Mouse (Mus musculus): ENCODE data around the gene Rbm18. TPM values are rescaled to one million over a fixed set of nuclear protein-coding genes. Genes with fewer than 3 reads are reported as not detected.

Rbm18 gene
- polyA plus RNA-seq, 1 experiment from 2014 or later: 88.6 TPM

- WGBS: 86% methylated on average over 1 of the region's 1 CpGs
- H3K4me1 ChIP-seq: peaks cover 34% of the 10 kb centered on the region
Measured at GRCm38 (mm10) chr2:36085041-36085440, 51.5 kb downstream of the Rbm18 start.

DNA sequence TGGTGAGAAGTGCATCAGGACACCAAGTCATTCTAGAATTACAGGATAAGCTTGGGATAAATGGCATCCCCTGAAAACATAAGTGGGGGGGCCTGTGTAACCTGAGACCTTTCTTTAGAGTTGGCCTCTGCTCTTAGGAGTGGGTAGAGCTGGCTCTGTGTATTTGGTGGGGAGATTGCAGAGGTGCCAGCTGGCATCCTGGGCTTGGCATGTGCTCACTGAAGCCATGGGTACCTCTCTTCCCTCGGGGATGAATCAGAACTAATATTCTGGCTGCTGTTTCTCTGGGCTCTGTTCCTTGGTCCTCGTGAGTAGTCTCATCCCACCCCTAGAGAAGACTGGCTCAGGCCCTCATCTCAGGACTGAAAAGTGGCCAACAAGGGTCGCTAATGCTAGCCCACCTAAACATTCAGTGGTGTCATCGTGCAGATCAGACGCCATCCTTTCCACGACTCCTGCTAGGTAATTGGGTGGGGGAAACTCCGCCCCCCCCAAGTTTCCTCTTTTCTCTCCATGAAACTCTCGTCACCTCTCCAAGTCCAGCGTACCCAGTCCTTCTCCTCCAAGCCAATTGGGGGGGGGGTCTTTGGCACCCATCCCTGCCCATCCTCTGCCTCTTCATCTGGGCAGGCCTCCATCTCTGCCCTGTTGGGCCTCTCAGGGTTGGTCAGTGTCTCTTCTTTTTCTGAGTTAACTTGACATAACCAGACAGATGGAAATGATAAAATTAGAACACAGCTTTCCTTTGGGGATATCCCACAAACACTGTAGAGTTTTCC lies 53.6 kb downstream of the Rbm18 start:
- no peak for DNase-seq (ENCODE audit: low spot score)
- 81% methylated on average over 9 of the region's 9 CpGs for WGBS
- Histone ChIP-seq H3K9me3 (no peaks in the 10 kb centered on the region), H3K36me3 (replicated peaks) (peaks cover 31% of the 10 kb centered on the region), H3K4me3 (no peak overlapping the region), H3K27ac (replicated peaks) (no peak overlapping the region), H3K4me1 (peaks cover 47% of the 10 kb centered on the region), H3K27me3 (replicated peaks; ENCODE audit: low read depth, poor library complexity, severe bottlenecking) (peaks cover 50% of the 10 kb centered on the region)

More at GRCm38 (mm10) chr2:36085041-36085440, 51.5 kb downstream of the Rbm18 start:
- H3K9me3 ChIP-seq: no peaks in the 10 kb centered on the region
- no peak overlapping the region for H3K4me3 ChIP-seq
- peaks cover 31% of the 10 kb centered on the region for H3K36me3 ChIP-seq (replicated peaks)
- DNase-seq (ENCODE audit: low spot score): no peak
- peaks cover 59% of the 10 kb centered on the region for H3K27me3 ChIP-seq (replicated peaks; ENCODE audit: low read depth, poor library complexity, severe bottlenecking)
- no peak overlapping the region for H3K27ac ChIP-seq (replicated peaks)

- no peak overlapping the region for H3K4me3 ChIP-seq
- H3K36me3 ChIP-seq (replicated peaks): peaks cover 30% of the 10 kb centered on the region
- 0 out of 2 replicates have a peak overlapping the region, but pooled peaks have one; percentile 14 for H3K27ac ChIP-seq (replicated peaks)
- H3K27me3 ChIP-seq (replicated peaks; ENCODE audit: low read depth, poor library complexity, severe bottlenecking): peaks cover 43% of the 10 kb centered on the region
- WGBS: 22% methylated on average over 9 of the region's 9 CpGs
- no peak for DNase-seq (ENCODE audit: low spot score)
- no peaks in the 10 kb centered on the region for H3K9me3 ChIP-seq
- peaks cover 61% of the 10 kb centered on the region for H3K4me1 ChIP-seq
Measured at GRCm38 (mm10) chr2:36081446-36081845, 55.1 kb downstream of the Rbm18 start.

DNA sequence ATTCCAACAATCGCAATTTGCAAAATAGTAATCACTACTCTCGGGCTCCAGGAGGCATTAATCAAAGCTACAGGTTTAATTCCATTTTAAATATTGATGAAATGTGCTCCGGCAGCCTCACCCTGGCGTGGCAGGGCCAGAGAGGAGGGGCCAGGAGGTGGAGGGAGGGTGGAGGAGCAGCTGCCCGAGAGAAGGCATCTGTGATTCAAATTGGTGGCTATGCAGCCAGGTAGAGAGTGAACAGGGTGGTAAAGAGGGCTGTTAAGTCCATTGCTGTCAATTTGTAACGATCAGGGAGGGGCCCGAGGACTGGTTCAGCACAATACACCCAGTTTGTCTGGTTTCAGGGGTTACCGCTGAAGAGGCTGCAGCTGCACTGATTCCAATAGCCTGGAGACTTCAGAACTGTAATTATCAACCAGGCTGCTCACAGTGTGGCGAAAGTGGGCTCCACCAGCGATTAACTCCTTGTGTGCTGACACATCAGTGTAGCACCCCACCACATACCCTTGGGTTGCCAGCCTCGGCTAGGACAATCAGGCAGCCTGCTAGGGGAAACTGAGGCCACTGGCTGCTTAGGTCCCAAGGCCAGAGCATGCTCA lies 59.3 kb downstream of the Rbm18 start:
- Histone ChIP-seq H3K4me1 (peaks cover 43% of the 10 kb centered on the region), H3K27me3 (replicated peaks; ENCODE audit: low read depth, poor library complexity, severe bottlenecking) (peaks cover 31% of the 10 kb centered on the region), H3K4me3 (peak overlapping the region; percentile 38; the same call in 1 of the 2 replicates), H3K27ac (replicated peaks) (no peak overlapping the region; the same call in 1 of the 2 replicates), H3K36me3 (replicated peaks) (no peaks in the 10 kb centered on the region), H3K9me3 (no peaks in the 10 kb centered on the region)
- 20% methylated on average over 11 of the region's 11 CpGs for WGBS
- DNase-seq (ENCODE audit: low spot score): no peak

DNA sequence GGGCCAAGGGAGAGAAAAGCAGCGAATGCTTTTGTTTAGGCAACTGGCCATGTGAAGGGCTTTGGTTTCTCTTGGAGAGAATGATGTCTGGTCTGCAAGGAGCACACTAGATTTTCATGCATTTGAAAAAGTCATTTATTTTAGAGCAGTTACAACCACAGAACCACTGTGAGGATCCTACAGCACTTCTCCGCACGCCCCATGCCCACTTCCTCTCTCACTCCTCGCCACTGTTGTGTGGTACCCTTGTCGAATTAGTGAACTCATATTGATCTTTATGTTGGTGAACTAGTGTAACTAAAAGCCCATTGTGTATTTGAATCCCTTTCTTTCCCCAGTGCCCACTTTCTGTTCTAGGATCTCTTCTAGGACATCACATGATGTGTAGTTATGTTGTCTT lies 61.4 kb downstream of the Rbm18 start:
- no peak overlapping the region for H3K27ac ChIP-seq (replicated peaks)
- no peaks in the 10 kb centered on the region for H3K9me3 ChIP-seq
- H3K27me3 ChIP-seq (replicated peaks; ENCODE audit: low read depth, poor library complexity, severe bottlenecking): peaks cover 33% of the 10 kb centered on the region
- no peaks in the 10 kb centered on the region for H3K36me3 ChIP-seq (replicated peaks)
- DNase-seq (ENCODE audit: low spot score): no peak
- 89% methylated on average over 5 of the region's 5 CpGs for WGBS
- peaks cover 28% of the 10 kb centered on the region for H3K4me1 ChIP-seq
- no peak overlapping the region for H3K4me3 ChIP-seq

DNA sequence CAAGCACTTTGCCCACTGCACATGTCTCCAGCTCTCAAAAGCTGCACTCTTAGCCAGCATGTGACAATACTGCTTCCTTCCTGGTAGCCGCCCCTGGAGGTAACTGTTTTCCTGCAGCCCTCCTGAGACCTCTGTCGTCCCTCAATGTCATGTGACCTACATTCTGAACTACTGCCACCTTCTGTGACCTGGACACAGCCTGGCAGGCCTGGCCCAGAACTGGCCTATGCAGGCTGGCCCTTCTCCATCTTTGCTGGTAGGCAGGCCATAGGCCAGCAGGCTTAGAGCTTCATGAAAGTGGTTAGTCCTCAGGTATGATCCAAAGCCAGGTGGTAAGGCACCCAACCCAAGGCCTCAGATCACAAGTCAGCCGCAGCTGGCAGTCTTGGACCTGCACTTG lies 62.8 kb downstream of the Rbm18 start:
- H3K9me3 ChIP-seq: no peaks in the 10 kb centered on the region
- no peak for DNase-seq (ENCODE audit: low spot score)
- H3K4me3 ChIP-seq: no peak overlapping the region
- H3K27me3 ChIP-seq (replicated peaks; ENCODE audit: low read depth, poor library complexity, severe bottlenecking): peaks cover 30% of the 10 kb centered on the region
- H3K4me1 ChIP-seq: peaks cover 23% of the 10 kb centered on the region
- 64% methylated on average over 3 of the region's 3 CpGs for WGBS
- no peak overlapping the region for H3K27ac ChIP-seq (replicated peaks)
- no peaks in the 10 kb centered on the region for H3K36me3 ChIP-seq (replicated peaks)

- 79% methylated on average over 8 of the region's 8 CpGs for WGBS
- DNase-seq (ENCODE audit: low spot score): no peak
- Histone ChIP-seq H3K4me3 (no peak overlapping the region), H3K27me3 (replicated peaks; ENCODE audit: low read depth, poor library complexity, severe bottlenecking) (peaks cover 24% of the 10 kb centered on the region), H3K27ac (replicated peaks) (no peak overlapping the region), H3K4me1 (peaks cover 3% of the 10 kb centered on the region; the same call in 1 of the 2 replicates), H3K9me3 (no peaks in the 10 kb centered on the region), H3K36me3 (replicated peaks) (no peaks in the 10 kb centered on the region)
Measured at GRCm38 (mm10) chr2:36071660-36072305, 64.8 kb downstream of the Rbm18 start.

- no peak overlapping the region for H3K4me3 ChIP-seq
- no peaks in the 10 kb centered on the region for H3K9me3 ChIP-seq
- H3K27me3 ChIP-seq (replicated peaks; ENCODE audit: low read depth, poor library complexity, severe bottlenecking): peaks cover 8% of the 10 kb centered on the region; the same call in 1 of the 2 replicates
- H3K27ac ChIP-seq (replicated peaks): no peak overlapping the region
- H3K36me3 ChIP-seq (replicated peaks): no peaks in the 10 kb centered on the region
- H3K4me1 ChIP-seq: no peaks in the 10 kb centered on the region
- WGBS: 65% methylated on average over 9 of the region's 9 CpGs
- no peak for DNase-seq (ENCODE audit: low spot score)
Measured at GRCm38 (mm10) chr2:36067132-36067531, 69.4 kb downstream of the Rbm18 start.

Other genes starting within 250 kb of the Rbm18 start
- gene Ttll11, start 156.9 kb downstream of the Rbm18 start, polyA plus RNA-seq (2016; fragmentation: Nextera tagmentation; extraction: Ambion mirVana): 0.55 and 0.85 TPM in 2 replicates
- 203 and 215 TPM in 2 replicates for gene Ndufa8, start 87.4 kb downstream of the Rbm18 start, polyA plus RNA-seq (2016; fragmentation: Nextera tagmentation; extraction: Ambion mirVana)
- 0.29 and 0.74 TPM in 2 replicates for gene Morn5, start 87.3 kb downstream of the Rbm18 start, polyA plus RNA-seq (2016; fragmentation: Nextera tagmentation; extraction: Ambion mirVana)
- 13.5 and 16.1 TPM in 2 replicates for gene Lhx6, start 31.4 kb downstream of the Rbm18 start, polyA plus RNA-seq (2016; fragmentation: Nextera tagmentation; extraction: Ambion mirVana)
- 30.6 and 34.1 TPM in 2 replicates for gene Mrrf, start 384 bp downstream of the Rbm18 start, polyA plus RNA-seq (2016; fragmentation: Nextera tagmentation; extraction: Ambion mirVana)
- gene Ptgs1, start 93.7 kb upstream of the Rbm18 start, polyA plus RNA-seq (2016; fragmentation: Nextera tagmentation; extraction: Ambion mirVana): 3.2 and 4.8 TPM in 2 replicates
- 0.03 TPM in 1 of 2 replicates, not detected in the other for gene Olfr338, start 236.7 kb upstream of the Rbm18 start, polyA plus RNA-seq (2016; fragmentation: Nextera tagmentation; extraction: Ambion mirVana)